Mouse (Mus musculus) cerebellum, postnatal 25 days (tissue): Measurements from ENCODE around the gene Fbxo39.

Experiments
- DNase-seq, 2 experiments: peaks; one replicate each; pipeline ENCODE4 v3.0.0; 2021; ENCODE audit warnings: mixed read lengths in 2 of 2

Fbxo39 gene

GRCm38 (mm10) chr11:72314151-72314895, at the start of gene Fbxo39:
Fbxo39 (plus strand) TSS chr11:72314444.
- peak in 1 of 2 experiments; percentile 15 for DNase-seq

- DNase-seq: peak; percentile 10 to 29
These were observed 48.8 kb upstream of the Fbxo39 start for GRCm38 (mm10) chr11:72265483-72265882.

DNA sequence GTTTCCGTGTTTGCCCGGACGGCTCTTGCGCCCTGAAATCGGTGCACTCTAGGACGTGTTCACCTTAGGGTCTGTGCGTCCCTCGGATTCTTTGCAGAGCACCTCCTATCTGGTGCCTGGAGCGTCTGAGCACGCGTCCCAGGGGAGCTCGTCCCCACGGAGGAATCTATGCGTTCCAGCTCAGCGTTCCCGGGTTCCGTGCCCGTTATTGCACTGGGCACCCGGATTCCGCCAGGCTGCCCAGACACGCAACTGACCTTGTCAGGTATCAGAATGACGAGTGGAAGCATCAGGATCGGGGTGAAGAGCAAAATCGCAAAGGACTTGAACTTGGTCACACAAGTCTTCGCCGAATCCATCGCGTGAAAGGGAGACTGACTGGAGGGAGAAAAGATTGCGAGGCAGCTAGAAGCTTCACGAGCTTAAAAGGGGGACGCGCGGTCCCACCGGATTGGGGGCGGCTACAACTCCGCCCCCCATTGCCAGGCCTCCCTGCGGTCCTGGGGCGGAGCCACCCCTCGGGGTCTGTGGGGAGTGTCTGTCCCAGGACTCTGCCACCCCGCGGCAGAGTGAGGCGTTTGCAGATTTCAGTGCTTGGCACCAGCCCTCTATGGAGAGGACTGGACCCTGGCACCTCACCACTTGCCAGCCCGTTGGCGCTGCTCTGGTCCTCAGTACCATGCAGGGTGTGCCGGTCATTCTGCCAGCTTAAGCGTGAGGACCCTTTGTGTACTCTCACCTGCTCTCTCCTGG, 47.9 kb upstream of the Fbxo39 start:
- DNase-seq: peak; percentile 42 to 67

- DNase-seq: peak; percentile 23 to 35
These were observed 47.2 kb upstream of the Fbxo39 start, which contains the start of gene Slc13a5 for GRCm38 (mm10) chr11:72266960-72267560. Slc13a5 (minus strand) TSS chr11:72267222.

- no peak for DNase-seq
These were observed 42.5 kb upstream of the Fbxo39 start for GRCm38 (mm10) chr11:72271761-72272160.

GRCm38 (mm10) chr11:72273341-72273740, 40.9 kb upstream of the Fbxo39 start:
- DNase-seq: no peak

DNA sequence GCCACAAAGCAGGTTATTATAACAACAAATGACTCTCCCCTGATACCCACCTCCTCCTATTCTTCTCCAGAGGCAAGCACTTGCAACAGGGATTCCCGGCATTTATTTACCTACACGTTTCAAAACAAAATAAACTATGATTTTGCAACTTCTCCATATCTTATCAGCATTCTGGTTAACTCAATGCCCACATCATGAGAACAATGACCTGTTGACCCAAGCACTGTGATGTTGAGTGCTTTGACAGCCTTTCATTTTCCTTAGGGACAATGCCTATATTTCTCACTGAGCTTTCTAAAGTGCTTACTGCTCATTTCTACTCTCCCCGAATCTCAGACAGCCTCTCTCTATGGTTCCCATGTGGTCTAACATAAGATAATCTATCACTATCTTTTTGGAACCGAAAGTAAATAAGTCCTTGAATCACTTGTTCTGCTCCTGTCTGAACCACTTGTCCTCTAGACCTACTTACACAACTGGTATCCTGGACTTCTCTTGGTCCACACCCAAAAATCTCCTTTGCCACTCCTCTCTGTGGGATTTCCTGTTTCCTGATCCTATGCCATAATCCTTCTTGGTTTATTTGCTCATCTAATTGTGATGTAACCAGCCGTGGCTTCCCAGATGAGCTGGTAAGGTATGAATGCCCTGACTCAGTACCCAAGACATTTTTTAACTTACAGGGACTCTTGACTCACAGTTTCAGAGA, 32.9 kb upstream of the Fbxo39 start:
- DNase-seq: no peak

- no peak for DNase-seq
These were observed 32.3 kb upstream of the Fbxo39 start for GRCm38 (mm10) chr11:72281852-72282400.

GRCm38 (mm10) chr11:72283486-72284224, 30.6 kb upstream of the Fbxo39 start:
- no peak for DNase-seq

- no peak for DNase-seq
These were observed 29.6 kb upstream of the Fbxo39 start for GRCm38 (mm10) chr11:72284532-72285182.

GRCm38 (mm10) chr11:72285971-72286480, 28.2 kb upstream of the Fbxo39 start:
- no peak for DNase-seq

GRCm38 (mm10) chr11:72286651-72287050, 27.6 kb upstream of the Fbxo39 start:
- DNase-seq: no peak

DNA sequence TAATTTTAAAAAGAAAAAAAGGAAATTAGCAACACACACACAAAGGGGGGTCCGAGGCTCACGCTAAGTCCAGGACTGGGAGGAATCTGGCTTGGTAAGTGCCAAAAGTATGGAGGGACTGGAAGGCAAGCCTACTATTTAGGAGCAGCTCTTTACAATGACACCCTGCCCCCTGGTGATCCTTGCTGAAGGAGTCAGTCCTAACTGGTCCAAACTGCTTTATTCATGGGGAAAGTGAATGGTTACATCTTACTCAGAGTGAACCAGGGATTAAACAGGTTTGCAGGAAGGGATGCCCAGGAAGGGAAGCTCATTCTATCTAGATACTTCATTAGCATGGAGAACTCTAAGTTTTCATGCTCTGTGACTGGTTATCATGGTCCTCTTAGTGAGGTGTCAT, 27.1 kb upstream of the Fbxo39 start:
- no peak for DNase-seq

GRCm38 (mm10) chr11:72287543-72287942, 26.7 kb upstream of the Fbxo39 start:
- DNase-seq: no peak

DNA sequence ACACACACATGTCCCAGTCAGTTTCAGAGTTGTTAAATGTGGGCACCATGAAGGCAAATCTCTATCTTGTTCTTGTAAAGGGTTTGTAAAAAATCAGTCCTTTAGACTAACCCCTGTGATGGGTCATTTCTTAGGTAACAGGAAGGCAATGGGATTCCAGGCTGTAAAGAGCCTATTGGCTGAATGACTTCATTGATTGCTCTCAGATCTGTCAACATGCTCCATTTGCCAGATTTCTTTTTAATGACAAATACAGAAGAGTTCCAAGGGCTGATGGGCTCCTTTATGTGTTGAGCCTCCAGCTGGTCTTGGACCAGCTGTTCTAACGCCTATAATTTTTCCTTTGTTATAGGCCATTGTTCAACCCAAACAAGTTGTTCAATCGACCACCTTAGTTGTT, 21.1 kb upstream of the Fbxo39 start:
- DNase-seq: no peak

GRCm38 (mm10) chr11:72301334-72301733, 12.9 kb upstream of the Fbxo39 start, which contains the start of gene Xaf1:
Xaf1 (plus strand) TSS chr11:72301629.
- DNase-seq: peak in 1 of 2 experiments; percentile 6

GRCm38 (mm10) chr11:72302230-72302629, 12.0 kb upstream of the Fbxo39 start:
- DNase-seq: peak; percentile 73 to 83

DNA sequence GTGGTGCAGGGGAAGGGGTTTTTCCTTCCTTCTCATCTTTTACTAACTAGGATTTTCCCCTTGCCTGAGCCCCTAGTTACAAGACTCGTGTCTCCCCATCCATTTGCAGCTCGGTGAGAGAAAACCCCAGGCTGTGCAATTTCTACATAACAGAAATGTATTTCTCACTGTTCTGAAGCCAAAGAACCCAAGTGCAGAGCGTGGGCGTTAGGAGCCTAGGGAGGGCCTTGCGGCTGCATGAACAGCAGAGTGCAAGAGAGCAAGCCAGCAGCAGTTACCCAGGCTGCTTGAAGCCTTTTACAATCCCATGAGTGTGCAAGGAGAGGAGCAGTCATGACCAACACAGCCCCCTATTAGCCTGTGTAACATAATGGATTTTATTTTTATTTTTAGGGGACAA, 6.8 kb upstream of the Fbxo39 start:
- DNase-seq: no peak

- no peak for DNase-seq
These were observed 5.3 kb upstream of the Fbxo39 start for GRCm38 (mm10) chr11:72308982-72309381.

DNA sequence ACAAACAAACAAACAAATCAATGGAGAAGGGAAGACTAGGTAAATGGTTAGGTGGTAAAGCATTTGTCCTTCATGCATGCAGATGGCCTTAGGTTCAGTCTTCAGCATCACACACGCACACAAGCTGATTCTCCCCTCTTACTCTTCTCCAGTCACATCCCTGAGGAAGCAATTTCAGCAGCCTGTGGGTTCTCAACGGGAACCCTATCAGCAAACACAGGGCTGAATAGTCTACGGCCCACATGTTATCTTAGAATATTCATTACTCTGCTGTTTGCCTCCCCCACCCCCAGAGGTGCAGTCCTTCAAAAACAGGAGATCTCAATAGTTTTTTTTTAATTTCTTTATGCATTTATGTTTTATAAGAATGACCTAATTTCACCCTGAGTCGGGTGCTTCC, 3.8 kb upstream of the Fbxo39 start:
- no peak for DNase-seq
